ENCODE assay signal across 18 mouse cellular contexts in the genomic region with DNA sequence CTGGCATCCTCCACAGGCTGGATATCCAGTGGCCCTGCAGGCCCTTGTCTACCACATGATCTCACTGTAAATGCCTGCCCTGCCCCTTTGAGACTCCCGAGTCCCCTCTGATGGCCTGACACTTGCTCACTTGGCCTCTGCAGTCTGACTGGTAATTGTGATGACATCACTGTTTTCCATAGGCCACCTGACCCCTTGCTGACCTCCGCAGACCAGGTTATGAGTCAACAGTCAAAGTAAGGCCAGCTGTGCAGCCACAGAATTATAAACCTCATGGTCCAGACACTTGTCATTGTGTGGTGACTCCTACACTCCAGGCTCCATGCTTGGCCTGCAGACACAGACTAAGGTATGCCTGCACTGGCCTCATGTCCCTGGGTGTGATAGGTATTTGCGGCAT. TPM values are rescaled to one million over a fixed set of nuclear protein-coding genes. Genes with fewer than 3 reads are reported as not detected.
DNase-seq lines count a peak whose midpoint lies in the region; ATAC-seq and TF ChIP-seq lines count a peak whose summit lies in the region.
"Had no signal": no experiment of that assay in that cellular context is flagged by ENCODE, and none has a peak within 500 bp of the region (broad histone marks: within the 10 kb centered on the region; RNA-seq: fewer than 3 reads in every experiment).

No protein-coding gene starts in this region.

- H3K9me3 ChIP-seq in forebrain, postnatal 0 days (ENCODE audit: low read length) = no peaks in the 10 kb centered on the region
- H3K9me3 ChIP-seq in midbrain, embryonic 14.5 days (ENCODE audit: control insufficient read depth, low read length) = no peaks in the 10 kb centered on the region
- H3K9me3 ChIP-seq: embryonic facial prominence, embryonic 12.5 days; kidney, embryonic 15.5 days had no signal

- peak; percentile 48 for DNase-seq in 3134 (ENCODE audit: extremely low read depth, insufficient read length, low spot score)
- DNase-seq in 416B (ENCODE audit: low read depth) = peak; percentile 12
- no peak for DNase-seq in forebrain, postnatal 0 days
- DNase-seq in midbrain, embryonic 14.5 days = no peak
- no peak for DNase-seq in kidney, adult 18-20 months
- DNase-seq in left cerebral cortex, adult 18-20 months (ENCODE audit: low spot score in 2 of 2) = no peak
- no peak for DNase-seq in left cerebral cortex, adult 8-10 months (ENCODE audit: low spot score in 2 of 2)
- DNase-seq: adrenal gland, adult 2 months; cerebellum, adult 11-12 months; gastrocnemius, adult 2 months; heart, adult 11 months; lung, embryonic 14.5 days; thymus, postnatal 4 days had no signal

- peak overlapping the region; percentile 67 for H3K27ac ChIP-seq in forebrain, postnatal 0 days (ENCODE audit: low read depth, low read length)
- H3K27ac ChIP-seq in midbrain, embryonic 14.5 days (replicated peaks; ENCODE audit: low read depth, low read length) = peak overlapping the region; percentile 77
- H3K27ac ChIP-seq: embryonic facial prominence, embryonic 12.5 days; gastrocnemius, adult 2 months; kidney, embryonic 15.5 days; macrophage had no signal

- H3K4me3 ChIP-seq in forebrain, postnatal 0 days (ENCODE audit: low read depth, low read length) = no peak overlapping the region
- H3K4me3 ChIP-seq in midbrain, embryonic 14.5 days (replicated peaks; ENCODE audit: low read depth, low read length) = no peak overlapping the region
- H3K4me3 ChIP-seq: embryonic facial prominence, embryonic 12.5 days; gastrocnemius, adult 2 months; kidney, embryonic 15.5 days had no signal

- ATAC-seq in forebrain, postnatal 0 days = no peak
- ATAC-seq in midbrain, embryonic 14.5 days (ENCODE audit: low FRiP score, low TSS enrichment) = no peak
- ATAC-seq: inflammation-experienced regulatory T-cells, adult 6 months had no signal

- no peaks in the 10 kb centered on the region for H3K36me3 ChIP-seq in forebrain, postnatal 0 days (ENCODE audit: insufficient read depth)
- H3K36me3 ChIP-seq in midbrain, embryonic 14.5 days (ENCODE audit: control insufficient read depth, insufficient read depth, low read length) = no peaks in the 10 kb centered on the region
- H3K36me3 ChIP-seq: embryonic facial prominence, embryonic 12.5 days; kidney, embryonic 15.5 days had no signal

- WGBS in forebrain, postnatal 0 days = 86% methylated on average over 3 of the region's 3 CpGs
- 86% methylated on average over 3 of the region's 3 CpGs for WGBS in midbrain, embryonic 14.5 days

- TF ChIP-seq CTCF in forebrain, postnatal 0 days (IDR thresholded peaks at IDR 0.05; ENCODE audit: low read depth) = no peak

- H3K4me2 ChIP-seq in forebrain, postnatal 0 days (ENCODE audit: low read depth) = no peak overlapping the region
- H3K4me2 ChIP-seq in midbrain, embryonic 14.5 days (ENCODE audit: low read length) = peak overlapping the region; percentile 38
- H3K4me2 ChIP-seq: embryonic facial prominence, embryonic 12.5 days; kidney, embryonic 15.5 days; lung, embryonic 14.5 days had no signal

- no peaks in the 10 kb centered on the region for H3K27me3 ChIP-seq in forebrain, postnatal 0 days (ENCODE audit: insufficient read depth, low read length)
- peaks cover 12% of the 10 kb centered on the region; the same call in 1 of the 2 replicates for H3K27me3 ChIP-seq in midbrain, embryonic 14.5 days (ENCODE audit: control insufficient read depth, insufficient read depth, low read length)

- H3K9ac ChIP-seq in forebrain, postnatal 0 days = no peak overlapping the region
- H3K9ac ChIP-seq in midbrain, embryonic 14.5 days (replicated peaks; ENCODE audit: low read length) = no peak overlapping the region
- H3K9ac ChIP-seq: embryonic facial prominence, embryonic 12.5 days; kidney, embryonic 15.5 days; lung, embryonic 14.5 days had no signal

- peaks cover 27% of the 10 kb centered on the region for H3K4me1 ChIP-seq in forebrain, postnatal 0 days (ENCODE audit: insufficient read depth)
- H3K4me1 ChIP-seq in midbrain, embryonic 14.5 days (ENCODE audit: control insufficient read depth, insufficient read depth, low read length) = peaks cover 48% of the 10 kb centered on the region

RNA-seq across cellular contexts. Expression of gene Tmem179, which starts 8.6 kb away (rescaled TPM):
- 96.1 and 119 TPM in 2 replicates for total RNA-seq in forebrain, postnatal 0 days (2014; rRNA removed)
- polyA plus RNA-seq in forebrain, postnatal 0 days (2015; fragmentation: Nextera tagmentation; extraction: Ambion mirVana) = 84.0 and 112 TPM in 2 replicates
- polyA plus RNA-seq in midbrain, embryonic 14.5 days (2014; fragmentation: Nextera tagmentation; extraction: Ambion mirVana) = 50.7 and 68.6 TPM in 2 replicates
- total RNA-seq in left cerebral cortex, adult 18-20 months (2021) = 100 to 1,000 TPM; 117 to 118 TPM
- 100 to 1,000 TPM; 115 to 127 (median 124) TPM for total RNA-seq in left cerebral cortex, adult 8-10 months (2022)
- total RNA-seq: gastrocnemius, adult 2 months; liver, adult 2 months had no signal
- polyA plus RNA-seq: inflammation-experienced regulatory T-cells, adult 6 months; liver, adult 2 months; macrophage had no signal

RNA-seq across cellular contexts. Expression of gene A530016L24Rik, which starts 18.7 kb away (rescaled TPM):
- total RNA-seq in forebrain, postnatal 0 days (2014; rRNA removed) = 0.10 TPM in 1 of 2 replicates, not detected in the other
- polyA plus RNA-seq in forebrain, postnatal 0 days (2015; fragmentation: Nextera tagmentation; extraction: Ambion mirVana) = not detected in 2 replicates
- 0.12 TPM in 1 of 2 replicates, not detected in the other for polyA plus RNA-seq in midbrain, embryonic 14.5 days (2014; fragmentation: Nextera tagmentation; extraction: Ambion mirVana)
- under 1 TPM in 1 of 2 experiments, not detected in 1; 0.21 TPM for total RNA-seq in left cerebral cortex, adult 18-20 months (2021)
- under 1 TPM; 0.20 to 0.37 (median 0.34) TPM for total RNA-seq in left cerebral cortex, adult 8-10 months (2022)
- polyA plus RNA-seq: embryonic facial prominence, embryonic 12.5 days; inflammation-experienced regulatory T-cells, adult 6 months; lung, embryonic 14.5 days; macrophage had no signal

Comparison
In these comparisons a context has a peak if more than half of its experiments do, and no peak if none do; other contexts are left out.
1. DNase-seq: peak in 3134 (single experiment) and 416B (single experiment); none in forebrain, postnatal 0 days (single experiment), midbrain, embryonic 14.5 days (single experiment), kidney, adult 18-20 months (single experiment), left cerebral cortex, adult 18-20 months (0 of 2) and left cerebral cortex, adult 8-10 months (0 of 2).